Mouse (Mus musculus): Measurements from ENCODE around the gene Erfe. TPM values are rescaled to one million over a fixed set of nuclear protein-coding genes. Genes with fewer than 3 reads are reported as not detected.
A peak's percentile ranks its signal among the peaks of the same experiment; 100 is the strongest.

Erfe gene
- 1 to 10 TPM in 1 of 2 experiments, under 1 TPM in 1; 0.88 to 2.2 TPM for total RNA-seq (2021)
- long read RNA-seq, experiment 1 = 0 reads
- long read RNA-seq, experiment 2, partial matches to known transcripts = 1 of 2 reads
- long read RNA-seq, experiment 2, other reads (novel, unspliced or antisense) = 0 of 2 reads

GRCm38 (mm10) chr1:91366215-91367108 is at the start of gene Erfe:
Gene Erfe (plus strand): TSS chr1:91366430.
- peak; percentile 66 to 71 for DNase-seq (ENCODE audit: low spot score in 2 of 2)

GRCm38 (mm10) chr1:91317656-91318055 is 48.6 kb upstream of the Erfe start:
- no peak for DNase-seq (ENCODE audit: low spot score in 2 of 2)

- DNase-seq (ENCODE audit: low spot score in 2 of 2) = no peak
These were observed 44.3 kb upstream of the Erfe start, which contains the start of gene Espnl for GRCm38 (mm10) chr1:91321760-91322438. Gene Espnl (plus strand): TSS chr1:91322075.

- DNase-seq (ENCODE audit: low spot score in 2 of 2) = no peak
These were observed 41.6 kb upstream of the Erfe start for GRCm38 (mm10) chr1:91324646-91325045.

GRCm38 (mm10) chr1:91325488-91326042 is 40.7 kb upstream of the Erfe start:
- no peak for DNase-seq (ENCODE audit: low spot score in 2 of 2)

GRCm38 (mm10) chr1:91332102-91332501 is 34.1 kb upstream of the Erfe start:
- no peak for DNase-seq (ENCODE audit: low spot score in 2 of 2)

- DNase-seq (ENCODE audit: low spot score in 2 of 2) = no peak
These were observed 32.6 kb upstream of the Erfe start for GRCm38 (mm10) chr1:91333582-91333981.

- DNase-seq (ENCODE audit: low spot score in 2 of 2) = peak in 1 of 2 experiments; percentile 32
These were observed 28.9 kb upstream of the Erfe start for GRCm38 (mm10) chr1:91337355-91337754.

GRCm38 (mm10) chr1:91344001-91344400 is 22.2 kb upstream of the Erfe start:
- peak in 1 of 2 experiments; percentile 37 for DNase-seq (ENCODE audit: low spot score in 2 of 2)

- no peak for DNase-seq (ENCODE audit: low spot score in 2 of 2)
These were observed 21.1 kb upstream of the Erfe start for GRCm38 (mm10) chr1:91344921-91345685.

GRCm38 (mm10) chr1:91346892-91347291 is 19.3 kb upstream of the Erfe start:
- DNase-seq (ENCODE audit: low spot score in 2 of 2) = peak in 1 of 2 experiments; percentile 58

- DNase-seq (ENCODE audit: low spot score in 2 of 2) = no peak
These were observed 15.4 kb upstream of the Erfe start, which contains the start of gene Klhl30 for GRCm38 (mm10) chr1:91350841-91351240. Gene Klhl30 (plus strand): TSS chr1:91351016.

GRCm38 (mm10) chr1:91351249-91351648 is 15.0 kb upstream of the Erfe start:
- no peak for DNase-seq (ENCODE audit: low spot score in 2 of 2)

GRCm38 (mm10) chr1:91352277-91352676 is 14.0 kb upstream of the Erfe start:
- DNase-seq (ENCODE audit: low spot score in 2 of 2) = no peak

GRCm38 (mm10) chr1:91356105-91356504 is 10.1 kb upstream of the Erfe start:
- DNase-seq (ENCODE audit: low spot score in 2 of 2) = no peak

- no peak for DNase-seq (ENCODE audit: low spot score in 2 of 2)
These were observed 4.1 kb upstream of the Erfe start for GRCm38 (mm10) chr1:91362113-91362512.

GRCm38 (mm10) chr1:91364822-91365644 is 1.2 kb upstream of the Erfe start:
- no peak for DNase-seq (ENCODE audit: low spot score in 2 of 2)

GRCm38 (mm10) chr1:91365816-91366214 is 415 bp upstream of the Erfe start:
- no peak for DNase-seq (ENCODE audit: low spot score in 2 of 2)

- no peak for DNase-seq (ENCODE audit: low spot score in 2 of 2)
These were observed 1.1 kb downstream of the Erfe start for GRCm38 (mm10) chr1:91367295-91367694.

- DNase-seq (ENCODE audit: low spot score in 2 of 2) = no peak
These were observed 3.2 kb downstream of the Erfe start for GRCm38 (mm10) chr1:91369408-91369807.

All from gastrocnemius, postnatal 4 days (tissue).